Mouse (Mus musculus) cerebellum, postnatal 4 days (tissue): ENCODE data around the gene 1700057G04Rik.

Experiments used
- DNase-seq, 2 experiments: peaks; one replicate each; pipeline ENCODE4 v3.0.0; 2022; ENCODE audit warnings: low spot score in 2 of 2, mixed read lengths in 1 of 2

Gene 1700057G04Rik

DNA sequence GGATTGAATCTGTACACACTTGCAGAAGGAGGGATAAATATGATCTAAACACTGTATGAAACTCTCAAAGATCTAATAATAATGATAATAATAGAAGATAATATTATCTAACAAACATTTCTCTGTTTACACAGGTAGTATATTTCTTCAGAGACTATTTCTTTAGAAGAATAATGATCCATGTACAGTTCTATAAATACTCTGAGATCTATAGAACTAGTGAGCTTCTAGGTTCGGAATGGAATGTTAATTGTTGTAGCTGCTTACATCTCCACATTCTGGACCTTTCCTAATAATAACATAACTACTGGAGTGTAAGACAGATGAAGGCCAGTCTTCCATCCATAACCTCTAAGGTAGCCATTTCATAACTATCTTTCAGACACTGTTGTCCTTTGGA, at the start of gene 1700057G04Rik:
Gene 1700057G04Rik, plus strand, starts transcription at position 301 of the 400 bp plus-strand sequence.
- no peak for DNase-seq

- no peak for DNase-seq
Measured at GRCm38 (mm10) chr9:92260481-92261159, 48.6 kb upstream of the 1700057G04Rik start.

DNA sequence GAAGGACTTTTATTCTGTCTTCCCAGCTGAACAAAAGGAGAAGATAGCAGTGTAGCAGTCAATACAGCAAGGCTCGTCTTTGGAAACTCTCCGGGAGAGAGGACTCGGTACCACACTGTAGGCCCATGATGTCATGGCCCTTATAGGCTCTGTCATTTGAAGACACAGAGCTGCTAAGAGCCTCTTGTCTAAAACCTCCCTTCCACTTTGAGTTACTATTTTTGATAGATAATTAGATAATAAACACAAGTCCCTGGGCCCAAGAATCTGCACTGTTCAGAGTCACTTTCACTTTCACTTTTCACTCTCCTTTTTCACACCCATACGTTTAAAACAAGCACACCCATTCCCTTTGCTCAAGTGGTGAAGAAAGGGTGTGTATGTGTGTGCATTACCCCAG, 43.5 kb upstream of the 1700057G04Rik start:
- DNase-seq: no peak

DNA sequence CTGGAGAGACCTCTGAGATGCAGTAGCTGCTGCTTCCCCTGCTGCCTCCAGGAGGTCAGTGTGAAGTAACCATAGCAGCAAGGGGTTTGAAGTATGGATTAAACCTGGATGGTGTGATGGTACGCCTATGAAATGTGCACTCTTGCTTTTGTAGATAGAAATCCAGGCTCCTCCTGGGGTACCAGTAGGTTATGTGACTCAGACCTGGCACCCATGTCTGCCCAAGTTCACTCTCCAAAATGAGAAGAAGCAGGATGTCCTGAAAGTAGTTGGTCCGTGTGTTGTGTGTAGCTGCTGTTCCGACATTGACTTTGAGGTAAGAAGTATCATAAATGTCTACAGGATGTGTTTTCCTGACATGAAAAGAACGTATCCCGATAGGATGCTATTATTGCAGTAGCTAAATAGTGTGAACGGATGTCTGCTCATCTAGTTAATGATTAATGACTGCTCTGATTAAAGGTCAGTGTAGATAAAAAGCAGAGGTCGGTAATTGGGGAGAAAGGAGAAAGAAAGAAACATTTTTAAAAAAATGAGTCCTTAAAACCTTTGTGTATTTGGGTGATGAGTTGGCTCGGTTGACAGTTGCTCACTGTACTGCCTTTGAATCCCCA, 42.5 kb upstream of the 1700057G04Rik start:
- DNase-seq: no peak

GRCm38 (mm10) chr9:92267732-92268131, 41.4 kb upstream of the 1700057G04Rik start:
- no peak for DNase-seq

DNA sequence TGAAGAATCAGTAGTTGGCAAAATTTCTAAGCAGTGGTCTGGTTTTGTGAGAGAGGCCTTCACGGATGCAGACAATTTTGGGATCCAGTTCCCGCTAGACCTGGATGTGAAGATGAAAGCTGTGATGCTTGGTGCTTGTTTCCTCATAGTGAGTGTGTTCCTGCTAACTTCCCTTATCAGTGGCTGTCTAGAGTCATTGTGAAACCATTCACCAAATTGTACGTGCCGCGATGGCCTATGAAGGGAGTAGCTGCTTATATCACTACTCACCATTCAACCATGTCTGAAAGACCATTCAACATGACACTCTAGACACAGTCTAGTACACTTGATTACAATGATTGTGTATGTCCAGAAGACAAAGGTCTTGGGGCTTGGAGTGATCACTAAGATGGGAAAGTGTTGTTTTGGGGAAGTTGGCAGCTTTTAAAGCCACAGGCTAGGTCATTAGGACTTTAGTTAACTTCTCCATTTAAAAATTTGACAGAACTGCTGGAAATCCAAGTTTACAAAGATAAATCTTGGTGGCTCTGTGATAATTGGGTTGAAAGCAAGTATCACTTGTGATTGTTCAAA, 39.3 kb upstream of the 1700057G04Rik start:
- no peak for DNase-seq

- DNase-seq: peak; percentile 27 to 73
Measured at GRCm38 (mm10) chr9:92270927-92271326, 38.2 kb upstream of the 1700057G04Rik start.

DNA sequence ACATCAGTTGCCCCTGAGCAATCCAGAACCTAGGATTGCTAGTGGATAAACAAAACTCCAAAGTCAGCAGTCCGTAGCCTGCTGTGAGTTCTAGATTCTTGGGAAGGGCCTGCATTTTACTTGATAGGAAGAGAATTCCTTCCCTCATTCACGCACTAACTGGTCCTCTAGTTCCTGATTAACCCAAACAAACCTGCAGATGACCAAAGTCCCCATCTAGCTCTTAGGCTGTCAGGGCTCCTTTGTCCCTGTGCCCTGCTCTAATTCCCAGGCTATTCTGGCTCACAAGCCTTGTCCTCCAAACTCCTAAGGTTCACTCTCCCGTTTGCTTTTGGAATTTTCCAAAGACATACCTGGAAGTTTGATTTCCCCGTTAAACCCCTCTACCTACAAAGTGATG, 36.5 kb upstream of the 1700057G04Rik start:
- DNase-seq: no peak

GRCm38 (mm10) chr9:92273271-92273670, 35.9 kb upstream of the 1700057G04Rik start:
- DNase-seq: no peak

DNA sequence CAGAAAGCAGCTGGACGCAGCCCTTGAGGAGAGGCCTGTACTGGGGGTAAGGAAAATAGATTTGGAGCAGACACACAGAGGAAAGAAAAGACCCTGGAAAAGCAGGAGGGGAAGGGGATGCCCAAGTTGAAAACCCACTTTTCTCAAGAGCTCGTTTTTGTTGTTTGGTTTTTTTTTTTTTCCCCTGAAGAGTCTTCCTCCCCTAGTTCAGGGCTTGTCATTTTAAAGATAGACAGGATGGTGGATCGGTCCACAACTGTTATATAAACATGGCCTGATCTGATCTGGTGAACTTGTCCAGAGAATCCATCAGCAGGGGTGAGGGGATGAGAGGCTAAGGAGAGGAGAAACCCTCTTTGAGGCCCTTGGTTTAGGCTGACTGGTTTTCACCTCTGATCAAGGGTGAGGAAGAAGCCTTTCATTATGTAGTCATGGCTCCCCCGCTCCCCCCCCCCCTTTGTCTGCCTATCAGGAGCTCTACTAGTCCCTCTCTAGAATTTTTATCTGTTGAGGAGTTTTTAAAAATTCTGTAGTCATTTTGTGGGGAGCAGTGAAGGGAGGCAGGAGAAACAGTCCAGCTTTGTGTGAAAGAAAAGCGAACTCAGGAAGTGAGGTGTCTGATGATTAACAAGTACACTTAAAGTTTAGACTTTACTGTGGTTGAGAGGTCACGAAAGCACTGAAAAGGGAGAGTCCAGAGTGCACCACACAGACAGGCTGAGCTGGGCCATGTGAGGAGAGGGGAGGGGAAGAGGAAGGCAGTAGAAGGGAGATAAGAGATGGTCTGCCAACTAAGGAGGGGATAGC, 35.0 kb upstream of the 1700057G04Rik start:
- DNase-seq: no peak

DNA sequence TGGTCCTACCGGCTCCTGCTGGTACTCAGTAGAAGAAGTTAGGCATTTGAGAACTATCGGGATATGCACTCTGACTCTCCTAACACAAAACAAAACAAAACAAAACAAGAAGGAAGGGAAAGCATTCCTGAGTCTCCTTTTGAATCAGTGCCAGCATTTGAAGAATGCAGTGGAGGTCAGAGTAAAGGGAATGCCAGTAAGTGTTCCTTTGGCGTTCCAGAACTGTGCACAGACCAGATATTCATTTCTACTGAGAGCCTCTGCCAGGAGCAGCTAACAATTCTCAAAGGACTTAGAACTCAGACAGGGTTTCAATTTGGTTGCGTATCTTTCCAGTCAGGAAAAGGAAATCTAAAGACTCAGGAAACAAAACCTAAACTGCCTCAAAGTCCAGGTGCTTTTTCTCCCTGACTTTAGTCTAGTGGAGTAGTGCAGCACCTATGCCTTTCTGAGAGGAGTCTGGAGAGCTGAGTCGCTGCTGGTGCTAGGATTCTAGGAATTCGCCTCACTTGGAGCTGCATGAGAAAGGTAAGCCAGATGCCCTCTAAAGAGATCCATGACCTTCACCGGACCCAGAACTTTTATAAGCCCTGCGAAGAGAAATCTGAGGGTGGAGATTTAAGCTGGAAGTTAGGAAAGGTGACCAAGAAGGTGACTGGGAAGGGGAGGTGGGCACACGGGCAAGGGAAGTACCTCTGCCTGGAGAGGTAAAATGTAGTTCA, 33.5 kb upstream of the 1700057G04Rik start, which contains the start of gene Plscr2:
Gene Plscr2, plus strand, starts transcription at position 117 of the 722 bp plus-strand sequence.
- no peak for DNase-seq

DNA sequence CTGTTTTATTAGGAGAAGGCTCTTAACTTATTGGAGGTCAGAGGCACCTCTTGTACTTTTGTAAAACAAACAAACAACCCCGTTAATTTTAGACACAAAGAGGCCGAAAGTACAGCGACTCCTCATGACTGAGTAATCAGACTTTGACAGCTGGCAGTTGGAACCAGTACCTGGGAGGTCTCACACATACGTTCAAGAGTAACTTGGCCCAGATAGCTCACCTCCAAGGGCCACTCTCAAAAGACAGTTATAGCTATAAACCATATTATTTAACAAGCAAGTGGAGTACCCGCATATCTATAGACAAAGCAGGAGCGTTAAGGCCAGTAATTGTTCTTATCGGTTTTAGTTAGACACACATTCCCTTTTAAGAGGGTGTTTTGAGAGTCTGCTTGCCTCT, 32.8 kb upstream of the 1700057G04Rik start:
- DNase-seq: no peak

DNA sequence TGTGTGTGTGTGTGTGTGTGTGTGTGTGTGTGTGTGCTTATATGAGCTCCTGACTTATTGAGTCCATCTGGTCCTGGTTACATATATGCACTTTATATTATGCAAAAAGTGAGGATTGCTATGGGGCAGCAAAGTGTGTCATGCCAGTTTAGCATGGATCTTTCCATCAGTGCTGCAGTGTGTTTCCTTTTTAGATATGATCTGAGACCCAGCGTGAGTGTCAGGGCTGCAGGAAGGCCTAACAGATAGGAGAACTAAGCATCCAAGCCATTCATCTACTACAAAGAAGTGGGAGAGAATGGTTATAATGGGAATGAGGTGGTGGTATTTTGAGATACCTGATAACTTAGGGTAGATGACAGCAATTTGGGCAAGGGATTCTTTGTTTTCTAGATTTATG, 29.1 kb upstream of the 1700057G04Rik start:
- no peak for DNase-seq

DNA sequence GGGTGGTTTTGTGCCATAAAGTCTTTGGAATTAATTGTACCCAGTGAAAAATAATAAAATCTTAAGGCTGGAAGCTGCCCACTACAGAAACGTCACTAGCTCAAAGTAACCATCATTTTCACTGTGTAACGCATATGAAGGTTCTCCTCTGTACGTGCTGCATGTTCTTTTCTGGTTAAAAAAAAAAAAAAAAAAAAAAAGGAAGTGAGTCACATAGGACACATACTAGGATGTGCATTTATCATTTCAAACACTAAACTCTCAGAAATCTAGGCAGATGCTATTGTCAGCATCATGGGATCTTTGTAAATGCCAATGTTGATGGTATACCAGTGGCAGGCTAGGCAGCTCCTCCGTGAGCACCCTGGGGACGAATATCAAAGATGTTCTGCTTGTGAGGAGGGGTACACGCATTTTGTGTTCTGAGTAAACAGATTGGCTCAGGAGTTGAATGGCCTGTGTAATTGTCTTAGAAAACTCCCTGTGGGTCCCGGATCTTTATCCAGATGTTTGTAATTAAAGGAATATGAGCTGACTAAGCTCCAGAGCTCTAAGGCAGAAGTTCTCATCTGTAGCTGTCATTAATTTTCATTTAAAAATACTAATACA, 26.5 kb upstream of the 1700057G04Rik start:
- no peak for DNase-seq

- no peak for DNase-seq
Measured at GRCm38 (mm10) chr9:92289675-92290074, 19.5 kb upstream of the 1700057G04Rik start.

- no peak for DNase-seq
Measured at GRCm38 (mm10) chr9:92292169-92292568, 17.0 kb upstream of the 1700057G04Rik start.

DNA sequence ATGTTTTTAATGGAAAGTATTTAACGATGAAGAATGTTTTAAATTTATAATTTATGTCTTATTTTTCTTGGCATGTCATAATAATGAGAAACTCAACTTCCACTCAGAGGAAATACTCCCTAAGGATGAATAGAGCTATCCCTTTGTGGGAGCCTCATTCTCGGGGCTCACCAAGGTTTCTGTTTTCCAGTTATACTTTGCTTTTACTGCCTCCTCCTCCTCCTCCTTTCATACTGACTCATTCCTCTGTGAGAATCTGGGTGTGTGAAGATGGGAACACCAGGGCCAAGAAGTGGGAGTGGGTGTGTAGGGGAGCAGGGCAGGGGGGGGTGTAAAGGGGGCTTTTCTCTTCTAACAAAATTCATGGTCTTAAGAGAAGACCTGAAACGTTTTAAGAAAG, 16.3 kb upstream of the 1700057G04Rik start:
- DNase-seq: no peak

DNA sequence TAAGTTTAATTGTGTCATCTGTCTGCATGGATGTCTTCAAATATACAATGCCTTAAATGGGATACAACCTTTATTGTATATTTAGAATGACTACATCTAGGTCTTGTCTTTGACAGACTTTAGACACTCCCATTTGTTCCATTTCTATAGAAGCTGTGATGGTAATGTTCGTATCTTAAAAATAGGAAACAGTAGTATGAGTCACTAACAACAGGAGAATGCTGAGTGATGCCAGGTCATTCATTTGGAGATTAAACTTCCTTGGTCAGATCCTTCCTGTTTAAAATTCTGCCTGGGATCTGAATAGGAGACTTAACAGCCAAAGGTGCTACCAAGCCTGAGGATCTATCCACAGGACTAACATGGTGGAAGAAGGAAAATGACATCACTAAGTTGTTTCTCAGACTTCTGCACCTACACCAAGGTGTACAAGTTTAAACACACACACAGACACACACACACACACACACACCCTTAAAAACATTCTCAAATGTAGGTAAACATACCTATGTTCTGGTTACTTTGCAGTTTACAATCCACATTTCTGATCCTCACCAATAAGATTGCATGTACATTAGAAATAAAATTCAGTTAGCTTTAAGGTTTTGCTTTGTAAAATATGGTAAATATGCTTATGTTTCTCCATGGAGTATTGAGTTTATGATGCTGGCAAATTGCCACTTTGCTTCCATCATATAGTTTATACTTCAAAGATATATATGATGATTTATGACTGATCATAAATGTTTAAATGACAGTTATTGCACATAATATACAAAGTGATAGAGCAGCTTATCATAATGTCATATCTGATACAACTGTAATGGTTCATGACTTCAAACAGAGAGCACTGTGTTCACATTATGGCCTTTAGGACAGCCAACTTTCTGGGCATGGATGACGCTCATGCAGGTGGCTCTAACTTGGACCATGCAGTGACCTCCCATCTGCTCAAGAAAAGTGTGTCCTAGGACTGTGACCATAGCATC, 15.3 kb upstream of the 1700057G04Rik start:
- no peak for DNase-seq

DNA sequence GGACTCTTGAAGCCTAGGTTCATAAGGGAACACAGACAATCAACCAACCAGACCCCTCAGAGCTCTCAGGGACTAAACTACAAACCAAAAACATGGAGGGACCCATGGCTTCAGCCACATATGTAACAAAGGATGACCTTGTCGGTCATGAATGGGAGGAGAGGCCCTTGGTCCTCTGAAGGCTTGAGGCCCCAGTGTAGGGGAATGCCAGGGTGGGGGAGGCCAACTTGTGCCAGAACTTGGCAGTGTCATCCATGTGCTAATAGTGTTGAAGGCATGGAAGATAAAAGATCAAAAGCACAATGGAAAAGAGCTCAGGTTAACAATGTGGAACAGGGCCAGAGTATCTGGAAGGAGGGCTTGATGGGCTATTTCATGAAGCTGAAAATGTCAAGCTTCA, 10.9 kb upstream of the 1700057G04Rik start:
- DNase-seq: no peak

DNA sequence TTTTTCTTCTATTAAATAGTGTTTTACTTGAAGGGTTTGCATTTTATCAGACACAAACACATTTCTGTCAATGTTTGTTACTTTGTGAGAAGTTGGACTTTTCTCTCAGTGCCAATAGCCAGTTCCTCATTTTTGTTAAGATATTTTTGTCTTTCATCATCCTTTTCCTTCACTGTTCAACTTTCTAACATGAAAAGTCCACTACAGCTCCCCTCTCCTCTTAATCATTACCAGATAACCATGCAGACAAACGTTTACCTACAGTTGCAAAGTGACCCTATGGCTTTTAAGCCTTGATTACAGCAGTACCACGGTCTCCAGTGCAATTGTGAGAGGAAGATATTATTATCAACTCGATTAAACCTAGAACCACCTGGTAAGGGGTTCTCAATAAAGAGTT, 8.0 kb upstream of the 1700057G04Rik start:
- no peak for DNase-seq
